Mouse (Mus musculus): ENCODE measurements around the gene Nap1l4. TPM values are rescaled to one million over a fixed set of nuclear protein-coding genes. Genes with fewer than 3 reads are reported as not detected.

The Nap1l4 gene
- polyA plus RNA-seq, 1 experiment from 2014 or later: 131 TPM

GRCm38 (mm10) chr7:143500912-143501311 is 48.0 kb downstream of the Nap1l4 start:
- H3K27ac ChIP-seq: no peak overlapping the region
- H3K9ac ChIP-seq: no peak overlapping the region
- H3K4me1 ChIP-seq: peaks cover 19% of the 10 kb centered on the region
- H3K9me3 ChIP-seq (replicated peaks): no peaks in the 10 kb centered on the region
- peaks cover 85% of the 10 kb centered on the region for H3K27me3 ChIP-seq (replicated peaks)
- no peak for ATAC-seq
- 44% methylated on average over 2 of the region's 2 CpGs for WGBS (ENCODE audit: insufficient replicate concordance)
- H3K4me2 ChIP-seq: no peak overlapping the region
- H3K36me3 ChIP-seq: no peaks in the 10 kb centered on the region
- no peak overlapping the region for H3K4me3 ChIP-seq

- WGBS (ENCODE audit: insufficient replicate concordance): 80% methylated on average over 4 of the region's 4 CpGs
- Histone ChIP-seq H3K27ac (no peak overlapping the region), H3K4me3 (no peak overlapping the region), H3K9me3 (replicated peaks) (no peaks in the 10 kb centered on the region), H3K27me3 (replicated peaks) (peaks cover 67% of the 10 kb centered on the region), H3K9ac (no peak overlapping the region), H3K4me2 (no peak overlapping the region), H3K4me1 (peaks cover 30% of the 10 kb centered on the region), H3K36me3 (no peaks in the 10 kb centered on the region)
- ATAC-seq: no peak
Measured at GRCm38 (mm10) chr7:143498584-143498983, 50.3 kb downstream of the Nap1l4 start.

GRCm38 (mm10) chr7:143495104-143495961 is 53.6 kb downstream of the Nap1l4 start:
- Histone ChIP-seq H3K9ac (no peak overlapping the region), H3K27ac (no peak overlapping the region)
- 19% methylated on average over 8 of the region's 8 CpGs for WGBS (ENCODE audit: insufficient replicate concordance)

GRCm38 (mm10) chr7:143493616-143494126 is 55.2 kb downstream of the Nap1l4 start:
- Histone ChIP-seq H3K4me2 (no peak overlapping the region), H3K27ac (no peak overlapping the region), H3K9ac (no peak overlapping the region), H3K4me1 (peaks cover 15% of the 10 kb centered on the region), H3K4me3 (no peak overlapping the region), H3K27me3 (replicated peaks) (peaks cover 53% of the 10 kb centered on the region), H3K36me3 (no peaks in the 10 kb centered on the region), H3K9me3 (replicated peaks) (no peaks in the 10 kb centered on the region)
- WGBS (ENCODE audit: insufficient replicate concordance): 59% methylated on average over 6 of the region's 6 CpGs
- ATAC-seq: no peak

More at GRCm38 (mm10) chr7:143495104-143495961, 53.6 kb downstream of the Nap1l4 start:
- ATAC-seq: no peak
- H3K9me3 ChIP-seq (replicated peaks): no peaks in the 10 kb centered on the region
- peaks cover 56% of the 10 kb centered on the region for H3K27me3 ChIP-seq (replicated peaks)
- H3K4me3 ChIP-seq: no peak overlapping the region
- H3K4me2 ChIP-seq: no peak overlapping the region
- H3K36me3 ChIP-seq: no peaks in the 10 kb centered on the region
- H3K4me1 ChIP-seq: peaks cover 15% of the 10 kb centered on the region

GRCm38 (mm10) chr7:143489735-143490134 is 59.2 kb downstream of the Nap1l4 start:
- Histone ChIP-seq H3K4me1 (no peaks in the 10 kb centered on the region), H3K27ac (no peak overlapping the region), H3K4me3 (no peak overlapping the region), H3K36me3 (no peaks in the 10 kb centered on the region), H3K4me2 (no peak overlapping the region), H3K27me3 (replicated peaks) (peaks cover 51% of the 10 kb centered on the region), H3K9me3 (replicated peaks) (no peaks in the 10 kb centered on the region), H3K9ac (no peak overlapping the region)
- ATAC-seq: peak; percentile 56
- WGBS (ENCODE audit: insufficient replicate concordance): 59% methylated on average over 6 of the region's 6 CpGs

- WGBS (ENCODE audit: insufficient replicate concordance): 21% methylated on average over 6 of the region's 6 CpGs
- Histone ChIP-seq H3K27me3 (replicated peaks) (peaks cover 52% of the 10 kb centered on the region), H3K4me3 (no peak overlapping the region), H3K4me2 (no peak overlapping the region), H3K9me3 (replicated peaks) (no peaks in the 10 kb centered on the region), H3K9ac (no peak overlapping the region), H3K4me1 (no peaks in the 10 kb centered on the region), H3K27ac (no peak overlapping the region), H3K36me3 (no peaks in the 10 kb centered on the region)
- ATAC-seq: peak; percentile 25; the same call in 1 of the 2 replicates
Measured at GRCm38 (mm10) chr7:143482541-143482940, 66.4 kb downstream of the Nap1l4 start.

GRCm38 (mm10) chr7:143481806-143482387 is 67.0 kb downstream of the Nap1l4 start:
- H3K27me3 ChIP-seq (replicated peaks): peaks cover 52% of the 10 kb centered on the region
- no peaks in the 10 kb centered on the region for H3K36me3 ChIP-seq
- WGBS (ENCODE audit: insufficient replicate concordance): 27% methylated on average over 5 of the region's 5 CpGs
- H3K4me2 ChIP-seq: no peak overlapping the region
- no peak overlapping the region for H3K4me3 ChIP-seq
- H3K9me3 ChIP-seq (replicated peaks): no peaks in the 10 kb centered on the region
- H3K9ac ChIP-seq: no peak overlapping the region
- H3K27ac ChIP-seq: no peak overlapping the region
- no peak for ATAC-seq
- no peaks in the 10 kb centered on the region for H3K4me1 ChIP-seq

GRCm38 (mm10) chr7:143480498-143480897 is 68.4 kb downstream of the Nap1l4 start:
- H3K27me3 ChIP-seq (replicated peaks): peaks cover 45% of the 10 kb centered on the region
- no peak overlapping the region for H3K4me2 ChIP-seq
- ATAC-seq: 0 out of 2 replicates have a peak, but pooled peaks have one; percentile 9
- H3K4me3 ChIP-seq: no peak overlapping the region
- H3K9me3 ChIP-seq (replicated peaks): no peaks in the 10 kb centered on the region
- WGBS (ENCODE audit: insufficient replicate concordance): 19% methylated on average over 13 of the region's 13 CpGs
- H3K9ac ChIP-seq: no peak overlapping the region
- 0 out of 2 replicates have a peak, but pooled peaks cover 8% of the 10 kb centered on the region for H3K4me1 ChIP-seq
- no peak overlapping the region for H3K27ac ChIP-seq
- no peaks in the 10 kb centered on the region for H3K36me3 ChIP-seq

- H3K27ac ChIP-seq: no peak overlapping the region
- ATAC-seq: no peak
- no peak overlapping the region for H3K4me2 ChIP-seq
- H3K36me3 ChIP-seq: no peaks in the 10 kb centered on the region
- peaks cover 32% of the 10 kb centered on the region for H3K27me3 ChIP-seq (replicated peaks)
- no peak overlapping the region for H3K4me3 ChIP-seq
- 75% methylated on average over 5 of the region's 5 CpGs for WGBS (ENCODE audit: insufficient replicate concordance)
- H3K9ac ChIP-seq: no peak overlapping the region
- H3K9me3 ChIP-seq (replicated peaks): no peaks in the 10 kb centered on the region
- peaks cover 20% of the 10 kb centered on the region for H3K4me1 ChIP-seq
Measured at GRCm38 (mm10) chr7:143477800-143478199, 71.1 kb downstream of the Nap1l4 start.

- 66% methylated on average over 3 of the region's 3 CpGs for WGBS (ENCODE audit: insufficient replicate concordance)
Measured at GRCm38 (mm10) chr7:143476702-143477335, 72.1 kb downstream of the Nap1l4 start.

GRCm38 (mm10) chr7:143475876-143476275 is 73.0 kb downstream of the Nap1l4 start:
- H3K9me3 ChIP-seq (replicated peaks): no peaks in the 10 kb centered on the region
- 45% methylated on average over 11 of the region's 11 CpGs for WGBS (ENCODE audit: insufficient replicate concordance)
- ATAC-seq: peak; percentile 27; the same call in 1 of the 2 replicates
- H3K36me3 ChIP-seq: no peaks in the 10 kb centered on the region
- H3K4me3 ChIP-seq: no peak overlapping the region
- no peak overlapping the region for H3K27ac ChIP-seq
- peaks cover 17% of the 10 kb centered on the region for H3K27me3 ChIP-seq (replicated peaks)
- peaks cover 20% of the 10 kb centered on the region for H3K4me1 ChIP-seq
- no peak overlapping the region for H3K9ac ChIP-seq
- H3K4me2 ChIP-seq: no peak overlapping the region

More at GRCm38 (mm10) chr7:143476702-143477335, 72.1 kb downstream of the Nap1l4 start:
- Histone ChIP-seq H3K27me3 (replicated peaks) (peaks cover 26% of the 10 kb centered on the region), H3K4me3 (no peak overlapping the region), H3K9me3 (replicated peaks) (no peaks in the 10 kb centered on the region), H3K4me1 (peaks cover 20% of the 10 kb centered on the region), H3K27ac (no peak overlapping the region), H3K36me3 (no peaks in the 10 kb centered on the region), H3K9ac (no peak overlapping the region), H3K4me2 (no peak overlapping the region)
- no peak for ATAC-seq
